Mouse (Mus musculus) stomach, embryonic 15.5 days (tissue): ENCODE results near the gene Erp27. TPM values are rescaled to one million over a fixed set of nuclear protein-coding genes. Genes with fewer than 3 reads are reported as not detected.

ENCODE experiments used
- ATAC-seq: fragments of 200-750 bp; cut with Nextera tagmentation; 2 replicates; pipeline ENCODE4 v1.8.0; 2017; ENCODE audit warnings: low read depth, moderate number of reproducible peaks, moderate TSS enrichment; ENCODE audit not compliant: insufficient read depth, low FRiP score
- H3K27ac ChIP-seq: fragments of 300-500 bp; sonication (generic); 2 replicates; pipeline ENCODE4 v1.5.1; 2015; ENCODE audit warnings: mild to moderate bottlenecking, inconsistent platforms
- H3K27me3 ChIP-seq: fragments of 300-500 bp; sonication (generic); replicated peaks from 2 replicates; pipeline ENCODE4 v1.6.1; 2015; ENCODE audit warnings: inconsistent platforms
- H3K36me3 ChIP-seq: fragments of 300-500 bp; sonication (generic); 2 replicates; pipeline ENCODE4 v1.6.1; 2015; ENCODE audit warnings: inconsistent platforms
- H3K4me1 ChIP-seq: fragments of 300-500 bp; sonication (generic); 2 replicates; pipeline ENCODE4 v1.6.1; 2015; ENCODE audit warnings: inconsistent platforms
- H3K4me2 ChIP-seq: fragments of 300-500 bp; sonication (generic); 2 replicates; pipeline ENCODE4 v1.6.1; 2015; ENCODE audit warnings: mild to moderate bottlenecking, inconsistent platforms
- H3K4me3 ChIP-seq: fragments of 300-500 bp; sonication (generic); replicated peaks from 2 replicates; pipeline ENCODE4 v1.5.1; 2015; ENCODE audit warnings: inconsistent platforms
- H3K9ac ChIP-seq: fragments of 300-500 bp; sonication (generic); 2 replicates; pipeline ENCODE4 v1.6.1; 2015; ENCODE audit warnings: inconsistent platforms
- H3K9me3 ChIP-seq: fragments of 300-500 bp; sonication (generic); 2 replicates; pipeline ENCODE4 v1.6.1; 2016; ENCODE audit warnings: inconsistent platforms
- WGBS: fragments of 180-500 bp; shearing (Covaris S2); methylation state at CpG from one replicate; pipeline ENCODE4 v1.1.7; 2015; 5-methylcytosine and 5-hydroxymethylcytosine counted together
- polyA plus RNA-seq: library from polyadenylated mRNA; unstranded; fragments of >200 nt; fragmentation: Nextera tagmentation; extraction: Ambion mirVana; gene quantifications from 2 replicates; pipeline ENCODE4 v1.2.1, GENCODE M21; 2015

Erp27 gene
- polyA plus RNA-seq, 1 experiment from 2014 or later = 40.1 TPM

- Histone ChIP-seq H3K9me3 (no peaks in the 10 kb centered on the region), H3K4me3 (no peak overlapping the region), H3K9ac (no peak overlapping the region), H3K27me3 (no peaks in the 10 kb centered on the region), H3K4me2 (no peak overlapping the region), H3K36me3 (no peaks in the 10 kb centered on the region), H3K4me1 (peaks cover 18% of the 10 kb centered on the region), H3K27ac (no peak overlapping the region)
- 71% methylated on average over 18 of the region's 18 CpGs for WGBS
- no peak for ATAC-seq
Observed at GRCm38 (mm10) chr6:136938331-136939126, 16.5 kb upstream of the Erp27 start.

GRCm38 (mm10) chr6:136937117-136937516, 15.1 kb upstream of the Erp27 start:
- Histone ChIP-seq H3K4me1 (peaks cover 18% of the 10 kb centered on the region), H3K27me3 (no peaks in the 10 kb centered on the region), H3K9ac (no peak overlapping the region), H3K27ac (no peak overlapping the region), H3K9me3 (no peaks in the 10 kb centered on the region), H3K4me2 (no peak overlapping the region), H3K36me3 (no peaks in the 10 kb centered on the region), H3K4me3 (no peak overlapping the region)
- WGBS = 75% methylated on average over 3 of the region's 3 CpGs
- ATAC-seq = no peak

- no peak overlapping the region for H3K9ac ChIP-seq
- no peak overlapping the region for H3K4me3 ChIP-seq
- no peaks in the 10 kb centered on the region for H3K36me3 ChIP-seq
- peaks cover 13% of the 10 kb centered on the region for H3K4me1 ChIP-seq
- no peaks in the 10 kb centered on the region for H3K9me3 ChIP-seq
- H3K27ac ChIP-seq = no peak overlapping the region
- ATAC-seq = no peak
- H3K27me3 ChIP-seq = no peaks in the 10 kb centered on the region
- 68% methylated on average over 9 of the region's 9 CpGs for WGBS
- no peak overlapping the region for H3K4me2 ChIP-seq
Observed at GRCm38 (mm10) chr6:136936361-136936760, 14.4 kb upstream of the Erp27 start.

- Histone ChIP-seq H3K4me1 (peaks cover 13% of the 10 kb centered on the region), H3K4me3 (no peak overlapping the region)
- WGBS = 59% methylated on average over 3 of the region's 3 CpGs
Observed at GRCm38 (mm10) chr6:136935233-136935632, 13.3 kb upstream of the Erp27 start.

GRCm38 (mm10) chr6:136934068-136934467, 12.1 kb upstream of the Erp27 start:
- no peak overlapping the region for H3K4me2 ChIP-seq
- WGBS = 69% methylated on average over 7 of the region's 7 CpGs
- no peak for ATAC-seq
- H3K36me3 ChIP-seq = no peaks in the 10 kb centered on the region
- H3K4me1 ChIP-seq = peaks cover 12% of the 10 kb centered on the region
- H3K4me3 ChIP-seq = no peak overlapping the region
- no peak overlapping the region for H3K9ac ChIP-seq
- H3K27me3 ChIP-seq = no peaks in the 10 kb centered on the region
- H3K9me3 ChIP-seq = no peaks in the 10 kb centered on the region
- H3K27ac ChIP-seq = no peak overlapping the region

More at GRCm38 (mm10) chr6:136935233-136935632, 13.3 kb upstream of the Erp27 start:
- H3K4me2 ChIP-seq = no peak overlapping the region
- no peak for ATAC-seq
- H3K9ac ChIP-seq = no peak overlapping the region
- H3K36me3 ChIP-seq = no peaks in the 10 kb centered on the region
- H3K9me3 ChIP-seq = no peaks in the 10 kb centered on the region
- no peaks in the 10 kb centered on the region for H3K27me3 ChIP-seq
- no peak overlapping the region for H3K27ac ChIP-seq

GRCm38 (mm10) chr6:136931246-136931645, 9.3 kb upstream of the Erp27 start:
- peak overlapping the region; percentile 87 for H3K27ac ChIP-seq
- H3K4me3 ChIP-seq = no peak overlapping the region; the same call in 1 of the 2 replicates
- no peaks in the 10 kb centered on the region for H3K9me3 ChIP-seq
- 70% methylated on average over 13 of the region's 13 CpGs for WGBS
- no peak overlapping the region for H3K9ac ChIP-seq
- peaks cover 12% of the 10 kb centered on the region for H3K4me1 ChIP-seq
- H3K27me3 ChIP-seq = no peaks in the 10 kb centered on the region
- no peaks in the 10 kb centered on the region for H3K36me3 ChIP-seq
- no peak for ATAC-seq
- peak overlapping the region; percentile 38; the same call in 1 of the 2 replicates for H3K4me2 ChIP-seq

- Histone ChIP-seq H3K27me3 (no peaks in the 10 kb centered on the region), H3K4me3 (no peak overlapping the region; the same call in 1 of the 2 replicates), H3K9ac (no peak overlapping the region), H3K9me3 (no peaks in the 10 kb centered on the region), H3K27ac (peak overlapping the region; percentile 87), H3K4me2 (peak overlapping the region; percentile 38), H3K4me1 (peaks cover 12% of the 10 kb centered on the region), H3K36me3 (no peaks in the 10 kb centered on the region)
- 5% methylated on average over 12 of the region's 12 CpGs for WGBS
- peak; percentile 90 for ATAC-seq
Observed at GRCm38 (mm10) chr6:136930677-136931076, 8.7 kb upstream of the Erp27 start.

- no peaks in the 10 kb centered on the region for H3K9me3 ChIP-seq
- H3K27me3 ChIP-seq = no peaks in the 10 kb centered on the region
- H3K27ac ChIP-seq = no peak overlapping the region
- H3K9ac ChIP-seq = no peak overlapping the region
- H3K4me1 ChIP-seq = peaks cover 12% of the 10 kb centered on the region
- ATAC-seq = no peak
- H3K4me2 ChIP-seq = no peak overlapping the region
- no peaks in the 10 kb centered on the region for H3K36me3 ChIP-seq
- whole genome bisulfite sequencing = 78% methylated on average over 1 of the region's 1 CpGs
- H3K4me3 ChIP-seq = no peak overlapping the region
Observed at GRCm38 (mm10) chr6:136927626-136928025, 5.6 kb upstream of the Erp27 start.

GRCm38 (mm10) chr6:136925049-136925448, 3.1 kb upstream of the Erp27 start:
- H3K4me2 ChIP-seq = no peak overlapping the region
- H3K27ac ChIP-seq = no peak overlapping the region
- no peak for ATAC-seq
- no peaks in the 10 kb centered on the region for H3K27me3 ChIP-seq
- H3K4me1 ChIP-seq = peaks cover 3% of the 10 kb centered on the region; the same call in 1 of the 2 replicates
- 70% methylated on average over 8 of the region's 8 CpGs for WGBS
- no peak overlapping the region for H3K9ac ChIP-seq
- no peak overlapping the region for H3K4me3 ChIP-seq
- H3K9me3 ChIP-seq = no peaks in the 10 kb centered on the region
- no peaks in the 10 kb centered on the region for H3K36me3 ChIP-seq

GRCm38 (mm10) chr6:136923532-136923931, 1.6 kb upstream of the Erp27 start, which contains the start of gene Pde6h:
Pde6h (plus strand) TSS chr6:136923832.
- ATAC-seq = no peak
- Histone ChIP-seq H3K9me3 (no peaks in the 10 kb centered on the region), H3K4me2 (no peak within 1 kb of the TSS), H3K4me1 (peaks cover 3% of the 10 kb centered on the region; the same call in 1 of the 2 replicates), H3K27ac (no peak within 1 kb of the TSS), H3K36me3 (no peaks in the 10 kb centered on the region), H3K4me3 (no peak within 1 kb of the TSS), H3K27me3 (no peaks in the 10 kb centered on the region), H3K9ac (no peak within 1 kb of the TSS)
- 89% methylated on average over 8 of the region's 8 CpGs for WGBS

- H3K4me2 ChIP-seq = no peak overlapping the region
- H3K4me3 ChIP-seq = no peak overlapping the region
- ATAC-seq = no peak
- no peaks in the 10 kb centered on the region for H3K9me3 ChIP-seq
- peaks cover 3% of the 10 kb centered on the region; the same call in 1 of the 2 replicates for H3K4me1 ChIP-seq
- no peak overlapping the region for H3K27ac ChIP-seq
- H3K36me3 ChIP-seq = no peaks in the 10 kb centered on the region
- H3K9ac ChIP-seq = no peak overlapping the region
- H3K27me3 ChIP-seq = no peaks in the 10 kb centered on the region
- WGBS = 88% methylated on average over 7 of the region's 7 CpGs
Observed at GRCm38 (mm10) chr6:136922871-136923270, 891 bp upstream of the Erp27 start.

- ATAC-seq = no peak
- no peak overlapping the region for H3K27ac ChIP-seq
- 66% methylated on average over 7 of the region's 7 CpGs for WGBS
Observed at GRCm38 (mm10) chr6:136921601-136922000, 379 bp downstream of the Erp27 start.

More at GRCm38 (mm10) chr6:136921601-136922000, 379 bp downstream of the Erp27 start:
- no peaks in the 10 kb centered on the region for H3K9me3 ChIP-seq
- H3K36me3 ChIP-seq = no peaks in the 10 kb centered on the region
- no peak overlapping the region for H3K4me3 ChIP-seq
- no peak overlapping the region for H3K4me2 ChIP-seq
- peaks cover 3% of the 10 kb centered on the region; the same call in 1 of the 2 replicates for H3K4me1 ChIP-seq
- no peak overlapping the region for H3K9ac ChIP-seq
- no peaks in the 10 kb centered on the region for H3K27me3 ChIP-seq
